Mouse (Mus musculus) stomach, postnatal 0 days (tissue): Measurements from ENCODE around the gene Ube4b. TPM values are rescaled to one million over a fixed set of nuclear protein-coding genes. Genes with fewer than 3 reads are reported as not detected.

Experiments used
- ATAC-seq: fragments of 200-750 bp; cut with Nextera tagmentation; 2 replicates; pipeline ENCODE4 v1.8.0; 2017; ENCODE audit not compliant: low FRiP score, low TSS enrichment
- DNase-seq: peaks from one replicate; pipeline ENCODE4 v3.0.0-alpha.2; 2016; ENCODE audit warnings: low spot score
- H3K27ac ChIP-seq: fragments of 300-500 bp; sonication (generic); replicated peaks from 2 replicates; pipeline ENCODE4 v1.5.1; 2014; ENCODE audit warnings: mild to moderate bottlenecking, control low read depth
- H3K27me3 ChIP-seq: fragments of 300-500 bp; sonication (generic); 2 replicates; pipeline ENCODE4 v1.6.1; 2014; ENCODE audit warnings: low read length; ENCODE audit not compliant: control insufficient read depth, insufficient read depth
- H3K36me3 ChIP-seq: fragments of 300-500 bp; sonication (generic); 2 replicates; pipeline ENCODE4 v1.6.1; 2014; ENCODE audit warnings: low read length, mixed read lengths; ENCODE audit not compliant: control insufficient read depth, insufficient read depth
- H3K4me1 ChIP-seq: fragments of 300-500 bp; sonication (generic); replicated peaks from 2 replicates; pipeline ENCODE4 v1.6.1; 2014; ENCODE audit warnings: antibody characterized with exemption; ENCODE audit not compliant: control insufficient read depth, insufficient read depth
- H3K4me2 ChIP-seq: fragments of 300-500 bp; sonication (generic); replicated peaks from 2 replicates; pipeline ENCODE4 v1.6.1; 2014; ENCODE audit warnings: low read depth, mild to moderate bottlenecking, control low read depth, moderate library complexity
- H3K4me3 ChIP-seq: fragments of 300-500 bp; sonication (generic); 2 replicates; pipeline ENCODE4 v1.5.1; 2014; ENCODE audit warnings: low read depth, low read length, control low read depth
- H3K9ac ChIP-seq: fragments of 300-500 bp; sonication (generic); 2 replicates; pipeline ENCODE4 v1.6.1; 2014; ENCODE audit warnings: mild to moderate bottlenecking, low read length, control low read depth, mixed read lengths
- H3K9me3 ChIP-seq: fragments of 300-500 bp; sonication (generic); 2 replicates; pipeline ENCODE4 v1.6.1; 2016; ENCODE audit warnings: low read length; ENCODE audit not compliant: control insufficient read depth
- CTCF ChIP-seq: IDR thresholded peaks from 2 replicates; pipeline ENCODE4 v1.5.1; 2016; ENCODE audit warnings: antibody characterized with exemption, low read depth, mild to moderate bottlenecking, moderate library complexity
- EP300 ChIP-seq: optimal IDR thresholded peaks from 2 replicates; pipeline ENCODE3; 2016; ENCODE audit warnings: antibody characterized with exemption
- WGBS: fragments of 180-500 bp; shearing (Covaris S2); extraction: QIAGEN DNeasy Blood & Tissue Kit; methylation state at CpG from one replicate; pipeline ENCODE4 v1.1.7; 2014; 5-methylcytosine and 5-hydroxymethylcytosine counted together
- polyA plus RNA-seq: library from polyadenylated mRNA; unstranded; fragments of >200 nt; fragmentation: Nextera tagmentation; extraction: Ambion mirVana; gene quantifications from 2 replicates; pipeline ENCODE4 v1.2.1, GENCODE M21; 2015

Ube4b gene
- polyA plus RNA-seq, 1 experiment from 2014 or later, result 14.4 TPM

GRCm38 (mm10) chr4:149308491-149308820 is 118.1 kb downstream of the Ube4b start:
- H3K27me3 ChIP-seq, result no peaks in the 10 kb centered on the region
- H3K4me1 ChIP-seq, result no peaks in the 10 kb centered on the region
- 66% methylated on average over 3 of the region's 3 CpGs for WGBS
- no peak for TF ChIP-seq EP300
- TF ChIP-seq CTCF, result no peak
- peak overlapping the region; percentile 85 for H3K27ac ChIP-seq
- peak overlapping the region; percentile 67 for H3K9ac ChIP-seq
- no peaks in the 10 kb centered on the region for H3K36me3 ChIP-seq
- H3K9me3 ChIP-seq, result no peaks in the 10 kb centered on the region
- peak overlapping the region; percentile 97 for H3K4me3 ChIP-seq
- H3K4me2 ChIP-seq, result peak overlapping the region; percentile 88
- DNase-seq (no peak), ATAC-seq (no peak)

- H3K9ac ChIP-seq, result peak within 1 kb of the TSS; percentile 92
- H3K36me3 ChIP-seq, result no peaks in the 10 kb centered on the region
- H3K27me3 ChIP-seq, result no peaks in the 10 kb centered on the region
- peak within 1 kb of the TSS; percentile 95 for H3K27ac ChIP-seq
- peak within 1 kb of the TSS; percentile 88 for H3K4me2 ChIP-seq
- DNase-seq (peak; percentile 98), ATAC-seq (peak; percentile 99)
- peak within 1 kb of the TSS; percentile 97 for H3K4me3 ChIP-seq
- WGBS, result under 1% methylated on average over 78 of the region's 79 CpGs
- H3K9me3 ChIP-seq, result no peaks in the 10 kb centered on the region
- peak; percentile 95 for TF ChIP-seq EP300
- peak; percentile 96 for TF ChIP-seq CTCF
- H3K4me1 ChIP-seq, result no peaks in the 10 kb centered on the region; the same call in 1 of the 2 replicates
Measured at GRCm38 (mm10) chr4:149307596-149308490, 118.7 kb downstream of the Ube4b start, which contains the start of gene Kif1b. Gene Kif1b, minus strand, starts transcription at chr4:149307693.

- peak overlapping the region; percentile 97 for H3K4me3 ChIP-seq
- peaks cover 2% of the 10 kb centered on the region for H3K4me1 ChIP-seq
- no peaks in the 10 kb centered on the region for H3K27me3 ChIP-seq
- H3K9ac ChIP-seq, result peak overlapping the region; percentile 92
- under 1% methylated on average over 71 of the region's 83 CpGs for WGBS
- no peaks in the 10 kb centered on the region for H3K36me3 ChIP-seq
- peak overlapping the region; percentile 88 for H3K4me2 ChIP-seq
- no peaks in the 10 kb centered on the region for H3K9me3 ChIP-seq
- DNase-seq (peak; percentile 73), ATAC-seq (peak; percentile 77)
- peak overlapping the region; percentile 95 for H3K27ac ChIP-seq
- TF ChIP-seq EP300 (no peak), CTCF (no peak; the same call in 1 of the 2 replicates)
Measured at GRCm38 (mm10) chr4:149306712-149307595, 119.6 kb downstream of the Ube4b start.

GRCm38 (mm10) chr4:149305761-149306711 is 120.5 kb downstream of the Ube4b start:
- Histone ChIP-seq H3K36me3 (no peaks in the 10 kb centered on the region), H3K9ac (peak overlapping the region; percentile 92), H3K27ac (peak overlapping the region; percentile 95), H3K27me3 (no peaks in the 10 kb centered on the region), H3K9me3 (no peaks in the 10 kb centered on the region), H3K4me1 (peaks cover 5% of the 10 kb centered on the region), H3K4me2 (peak overlapping the region; percentile 88), H3K4me3 (peak overlapping the region; percentile 97)
- DNase-seq (no peak), ATAC-seq (no peak)
- TF ChIP-seq EP300, result no peak
- WGBS, result 36% methylated on average over 14 of the region's 14 CpGs

GRCm38 (mm10) chr4:149304466-149304865 is 122.1 kb downstream of the Ube4b start:
- no peak for ATAC-seq
- Histone ChIP-seq H3K9me3 (no peaks in the 10 kb centered on the region), H3K36me3 (no peaks in the 10 kb centered on the region), H3K27ac (no peak overlapping the region), H3K4me3 (no peak overlapping the region), H3K4me2 (no peak overlapping the region), H3K4me1 (peaks cover 5% of the 10 kb centered on the region), H3K9ac (no peak overlapping the region), H3K27me3 (no peaks in the 10 kb centered on the region)
- DNase-seq, result no peak
- 83% methylated on average over 1 of the region's 1 CpGs for WGBS
- TF ChIP-seq CTCF, result no peak
- no peak for TF ChIP-seq EP300
